Mouse (Mus musculus) skeletal muscle tissue, adult 2 months (tissue): ENCODE data around the gene Neurod2.

ENCODE experiments used
- DNase-seq: peaks from one replicate; pipeline ENCODE4 v3.0.0-alpha.2; 2012; ENCODE audit warnings: low read depth, low spot score

Gene Neurod2

DNA sequence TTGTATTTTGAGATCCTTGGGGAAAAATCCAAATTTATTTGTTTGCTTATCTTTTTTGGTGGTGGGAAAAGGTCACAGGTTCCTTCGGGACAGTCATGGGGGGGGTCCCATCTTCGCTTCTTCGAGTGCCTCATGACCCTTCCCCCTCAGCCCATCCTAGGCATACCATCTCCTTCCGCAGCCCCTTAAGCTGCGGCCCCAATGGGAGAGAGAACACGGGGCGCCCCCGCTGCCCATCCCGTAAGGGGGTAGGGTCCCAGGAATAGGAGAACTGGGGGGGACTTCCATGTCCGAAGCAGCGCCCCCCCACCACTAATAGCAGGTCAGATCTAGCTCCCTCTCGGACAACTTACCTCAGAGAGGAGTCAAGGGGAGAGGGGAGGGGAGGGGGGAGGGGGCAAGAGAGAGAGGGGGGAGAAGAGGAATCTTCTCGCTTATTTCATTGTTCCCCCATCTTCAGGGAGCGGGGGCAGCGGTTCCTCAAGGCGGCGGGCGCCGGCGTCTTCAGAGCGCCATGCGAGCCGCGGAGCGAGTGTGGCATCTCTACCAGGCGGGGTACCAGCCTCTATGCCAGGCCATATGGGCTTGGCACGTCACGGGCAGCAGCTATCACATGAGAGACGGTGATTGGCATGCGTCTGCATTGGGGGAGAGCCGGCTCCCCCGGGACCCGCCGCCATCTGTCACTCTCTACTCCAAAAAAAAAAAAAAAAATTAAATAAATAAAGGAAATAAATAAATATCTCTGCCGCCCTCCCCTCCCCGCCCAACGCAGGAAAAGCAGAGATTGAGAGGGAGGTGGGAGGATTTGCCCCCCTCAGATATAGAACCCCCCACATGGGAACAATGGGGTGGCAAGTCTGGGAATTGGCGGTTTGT, at the start of gene Neurod2:
Gene Neurod2, minus strand, starts transcription at position 568 of the 879 bp plus-strand sequence.
- DNase-seq: no peak

DNA sequence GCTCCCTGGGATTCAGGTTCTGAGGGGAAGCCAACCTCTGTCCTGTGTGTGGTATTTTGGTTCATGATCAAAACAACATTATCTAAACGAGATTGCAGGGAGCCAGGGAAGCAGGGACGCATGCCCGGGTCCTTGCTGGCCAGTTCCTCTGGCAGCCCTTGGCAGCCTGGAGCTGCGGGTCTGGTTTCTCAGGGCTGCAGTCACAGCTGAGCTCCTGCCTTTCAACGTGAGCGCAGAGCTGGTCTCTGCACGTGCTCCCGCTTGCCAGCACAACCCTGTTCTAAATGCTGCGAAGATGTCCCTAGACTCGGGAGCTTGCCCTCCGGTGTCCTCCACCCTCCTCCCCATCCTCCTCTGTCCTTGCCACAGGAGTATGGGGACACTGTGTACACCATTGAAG, 48.3 kb upstream of the Neurod2 start:
- peak; percentile 94 for DNase-seq

DNA sequence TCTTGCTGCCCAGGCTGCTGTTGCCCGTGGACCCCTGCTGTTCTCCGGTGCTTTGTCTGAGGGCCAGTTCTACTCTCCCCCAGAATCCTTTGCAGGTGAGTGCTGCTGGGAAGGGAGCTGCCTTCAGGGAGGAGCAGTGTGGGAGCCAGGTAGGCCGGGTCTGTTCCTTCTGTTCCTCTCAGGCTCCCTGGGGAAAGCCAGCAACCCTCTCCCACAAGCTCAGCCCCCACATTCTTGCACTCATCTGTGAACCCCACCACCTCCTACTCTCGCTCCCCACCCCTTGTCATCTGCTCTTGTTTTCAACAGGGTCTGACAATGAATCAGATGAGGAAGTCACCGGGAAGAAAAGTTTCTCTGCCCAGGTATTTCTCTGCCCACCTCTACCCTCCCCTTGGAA, 47.3 kb upstream of the Neurod2 start:
- no peak for DNase-seq

DNA sequence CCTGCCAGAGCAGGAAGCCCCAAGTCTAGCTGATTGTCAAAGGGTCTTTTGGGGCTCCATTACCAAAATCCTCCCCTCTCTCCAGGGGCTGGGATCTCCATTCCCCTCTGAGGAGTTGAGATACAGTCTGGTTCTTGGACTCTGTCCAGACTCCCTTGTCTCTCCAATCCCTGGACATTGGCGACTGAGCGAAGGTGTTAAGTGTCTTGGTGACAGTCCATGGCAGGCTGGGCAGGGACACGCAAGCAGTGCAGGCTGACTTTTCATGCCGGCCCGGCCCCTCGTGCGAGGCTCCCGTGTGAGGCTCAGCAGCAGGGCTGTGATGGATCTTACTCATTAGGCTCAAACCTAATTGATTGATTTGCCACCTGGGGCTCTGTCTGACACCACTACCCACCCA, 44.8 kb upstream of the Neurod2 start:
- peak; percentile 72 for DNase-seq

DNA sequence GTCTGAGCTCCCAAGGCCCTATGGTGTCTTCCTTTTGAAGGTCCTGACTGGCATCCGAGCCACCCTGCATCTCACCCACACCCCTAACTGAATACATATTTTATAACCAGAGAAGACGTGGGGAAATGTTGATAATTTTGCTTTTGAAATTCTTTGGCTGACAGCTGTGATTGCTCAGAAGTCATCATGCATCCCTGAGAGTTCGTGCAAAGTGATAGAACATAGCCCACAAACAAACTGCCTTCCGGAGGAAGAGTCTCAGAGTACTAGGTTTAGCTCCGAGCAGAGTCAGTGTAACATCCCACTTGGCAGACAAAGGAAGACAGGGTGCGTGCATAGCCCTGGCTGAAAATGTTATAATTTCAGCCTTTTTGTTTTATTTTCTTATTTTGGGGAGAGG, 43.8 kb upstream of the Neurod2 start:
- DNase-seq: no peak

DNA sequence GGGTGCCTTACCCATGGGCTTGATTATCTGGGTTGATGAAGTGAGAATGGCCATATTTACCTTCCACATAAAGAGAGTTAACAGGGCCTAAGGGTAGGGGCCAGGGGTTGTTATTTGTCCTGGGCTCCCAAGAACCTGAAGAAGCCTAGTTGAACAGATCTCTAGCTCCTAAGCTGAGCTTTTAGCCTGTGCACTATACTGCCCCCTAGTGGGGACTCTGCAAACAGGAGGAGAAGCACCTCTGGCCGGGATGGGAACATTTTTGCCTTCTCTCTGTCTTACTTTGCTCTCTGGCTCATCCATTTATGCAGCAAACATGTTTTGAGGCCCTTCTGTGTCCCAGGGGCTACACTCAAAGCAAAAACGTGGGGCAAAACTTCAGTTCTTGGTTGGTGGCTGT, 43.0 kb upstream of the Neurod2 start:
- peak; percentile 67 for DNase-seq

DNA sequence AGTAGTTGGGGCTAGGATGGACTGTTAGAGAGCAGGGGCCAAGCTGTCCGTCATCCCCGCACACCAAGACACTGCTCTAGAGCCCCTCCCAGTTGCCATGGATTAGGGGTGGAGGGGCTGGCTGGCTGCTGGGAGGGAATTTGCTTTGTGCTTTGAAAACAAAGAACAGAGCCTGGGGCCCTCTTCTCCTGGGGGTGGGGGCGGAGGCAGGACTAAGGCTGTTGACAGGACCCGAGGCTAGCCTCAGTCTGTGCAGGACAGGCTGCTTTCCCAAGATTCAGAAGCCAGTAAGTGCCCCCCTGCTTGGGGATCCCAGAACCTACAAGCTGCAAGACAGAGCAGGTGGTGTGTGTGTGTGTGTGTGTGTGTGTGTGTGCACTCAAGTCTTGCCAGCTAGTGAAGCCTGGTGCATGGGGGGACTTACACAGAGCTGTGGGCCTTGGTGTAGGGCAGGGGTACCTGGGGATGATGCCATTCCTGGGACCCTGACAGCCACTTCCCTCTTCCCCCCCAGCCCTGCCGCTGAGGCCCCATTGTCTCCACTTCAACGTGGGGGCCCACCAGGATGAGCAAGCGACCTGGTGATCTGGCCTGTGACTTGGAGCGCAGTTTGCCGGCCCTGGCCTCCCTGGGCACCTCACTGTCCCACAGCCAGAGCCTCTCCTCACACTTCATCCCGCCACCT, 42.2 kb upstream of the Neurod2 start:
- no peak for DNase-seq

DNA sequence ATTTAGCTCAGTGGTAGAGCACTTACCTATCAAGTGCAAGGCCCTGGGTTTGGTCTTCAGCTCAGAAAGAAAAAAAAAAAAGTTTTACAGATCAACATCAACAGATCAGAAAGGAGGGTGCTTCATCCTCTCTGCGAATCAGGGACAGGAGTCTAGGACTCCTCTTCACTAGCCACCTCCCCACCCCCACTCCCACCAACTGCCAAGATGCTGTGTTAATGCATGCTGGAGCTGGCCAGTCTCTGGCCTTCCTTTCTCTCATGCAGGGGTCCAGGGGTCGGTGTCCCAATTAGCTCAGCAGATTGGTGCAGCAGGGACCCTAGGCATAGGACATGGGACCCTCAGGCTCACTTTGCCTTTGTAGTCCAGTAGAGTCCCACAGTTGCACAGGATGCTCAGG, 41.1 kb upstream of the Neurod2 start:
- DNase-seq: no peak

DNA sequence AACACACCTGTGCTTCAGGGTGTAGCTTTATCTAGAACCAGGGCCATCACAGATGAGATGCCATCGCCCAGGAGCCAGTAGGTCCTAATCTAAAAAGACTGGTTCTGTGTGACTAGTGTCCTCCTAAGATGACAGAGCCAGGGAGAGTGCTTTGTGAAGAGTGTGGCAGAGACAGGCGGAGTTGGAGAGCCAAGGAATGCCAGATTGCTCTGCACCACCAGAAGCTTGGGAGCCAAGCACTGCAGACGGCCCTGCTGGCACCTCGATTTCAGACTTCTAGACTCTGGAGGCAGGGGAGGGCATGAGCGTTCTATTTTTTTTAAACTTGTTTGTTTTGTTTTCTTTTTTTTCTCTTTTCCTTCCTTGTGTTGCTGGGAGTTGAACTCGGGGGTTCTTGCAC, 39.9 kb upstream of the Neurod2 start:
- no peak for DNase-seq

DNA sequence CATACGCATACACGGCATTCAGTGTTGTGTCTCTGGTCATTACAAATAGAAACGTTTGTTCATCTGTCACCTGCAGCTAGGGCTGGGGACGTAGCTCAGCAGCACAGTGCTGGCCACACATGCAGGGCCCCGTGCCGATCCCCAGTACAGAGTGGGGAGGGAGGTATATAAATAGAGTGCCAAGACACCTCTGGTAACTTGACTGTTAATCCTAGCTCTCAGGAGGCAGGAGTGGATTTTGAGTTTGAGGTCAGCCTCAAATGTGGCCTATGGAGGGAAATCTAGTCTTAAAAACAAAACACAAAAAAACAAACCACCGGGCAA, 38.4 kb upstream of the Neurod2 start:
- no peak for DNase-seq

DNA sequence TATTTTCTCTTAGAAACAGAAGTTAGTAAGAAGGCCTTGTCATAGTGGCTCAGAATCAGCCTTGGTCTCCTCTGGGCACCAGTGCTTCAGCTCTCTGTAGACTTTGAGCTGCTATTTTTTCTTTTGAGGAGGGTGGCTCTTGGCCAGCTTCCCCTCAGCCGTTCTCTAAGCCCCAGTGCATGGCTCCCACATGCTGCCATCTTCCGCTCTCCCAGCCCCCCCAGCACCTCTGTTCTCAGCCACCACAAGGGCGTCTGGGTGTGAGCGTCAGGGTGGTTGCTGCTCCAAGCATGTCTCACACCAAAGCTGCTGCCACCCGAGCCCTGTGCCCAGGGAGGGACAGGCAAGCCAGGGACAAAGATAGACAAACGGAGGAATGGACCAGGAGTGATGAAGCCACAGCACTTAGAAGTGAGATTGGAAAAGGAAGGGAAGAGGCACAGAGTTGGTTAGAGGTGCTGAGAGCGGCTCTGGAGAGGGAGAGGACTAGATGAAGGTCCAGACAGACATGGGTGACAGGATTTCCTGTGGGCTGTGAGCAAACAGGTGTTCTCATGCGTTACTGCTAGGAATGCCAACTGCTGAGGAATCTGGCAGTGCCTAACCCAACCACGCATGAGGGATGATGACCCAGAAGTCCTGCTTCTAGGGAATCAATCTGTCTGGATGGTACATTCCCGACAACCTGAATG, 37.9 kb upstream of the Neurod2 start:
- no peak for DNase-seq

DNA sequence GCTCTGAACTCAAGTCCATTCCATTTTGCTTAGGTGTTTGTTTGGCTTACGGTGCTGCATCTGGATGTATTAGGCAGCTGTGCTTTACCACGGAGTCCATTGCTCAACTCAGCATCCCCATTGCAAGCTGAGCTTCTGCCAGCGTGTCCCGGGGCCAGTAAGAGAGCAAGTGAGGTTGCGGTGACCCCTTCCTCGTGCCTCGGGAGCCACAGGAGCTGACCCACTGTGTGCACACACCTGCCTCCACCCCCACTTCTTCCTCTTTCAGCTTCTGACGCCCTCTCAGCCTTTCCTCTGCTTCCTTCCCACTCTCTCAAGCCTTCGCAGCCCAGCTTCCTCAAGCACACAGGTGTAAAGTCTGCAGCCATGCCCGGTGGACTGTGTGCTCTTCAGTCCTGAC, 36.8 kb upstream of the Neurod2 start:
- no peak for DNase-seq

DNA sequence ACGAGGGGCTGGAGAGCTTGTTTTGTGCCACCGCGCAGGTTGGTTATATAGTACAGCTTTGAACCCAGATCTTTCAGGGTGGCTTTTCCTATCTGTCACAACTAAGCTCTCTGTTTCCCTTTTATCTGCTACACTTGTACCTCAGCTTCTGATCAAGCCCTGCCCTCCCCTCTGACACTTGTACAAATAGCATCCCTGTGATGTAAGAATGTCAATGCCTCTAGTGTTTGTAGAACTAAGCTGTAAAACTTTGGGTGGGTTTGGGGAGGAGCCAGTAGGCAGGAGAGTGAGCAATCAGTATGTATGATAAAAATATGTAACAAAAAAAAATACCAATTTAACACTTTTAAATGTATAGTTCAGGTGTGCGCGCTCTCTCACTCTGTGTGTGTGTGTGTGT, 35.0 kb upstream of the Neurod2 start:
- no peak for DNase-seq

DNA sequence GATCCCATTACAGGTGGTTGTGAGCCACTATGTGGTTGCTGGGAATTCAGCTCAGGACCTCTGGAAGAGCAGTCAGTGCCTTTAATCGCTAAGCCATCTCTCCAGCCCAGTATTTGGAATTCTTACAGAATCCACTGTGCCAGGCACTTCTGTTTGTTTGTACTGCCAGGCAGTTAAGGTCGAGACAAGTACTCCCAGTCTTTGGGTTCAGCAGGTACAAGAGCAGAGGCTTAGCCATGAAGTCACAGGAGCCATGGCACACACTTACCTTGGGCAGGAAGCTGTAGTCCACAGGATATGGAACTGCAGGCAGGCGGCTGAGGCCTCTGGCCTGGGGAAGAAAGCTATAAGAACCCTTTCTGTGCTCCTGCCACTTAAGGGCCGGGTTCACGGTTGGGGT, 34.4 kb upstream of the Neurod2 start:
- no peak for DNase-seq

DNA sequence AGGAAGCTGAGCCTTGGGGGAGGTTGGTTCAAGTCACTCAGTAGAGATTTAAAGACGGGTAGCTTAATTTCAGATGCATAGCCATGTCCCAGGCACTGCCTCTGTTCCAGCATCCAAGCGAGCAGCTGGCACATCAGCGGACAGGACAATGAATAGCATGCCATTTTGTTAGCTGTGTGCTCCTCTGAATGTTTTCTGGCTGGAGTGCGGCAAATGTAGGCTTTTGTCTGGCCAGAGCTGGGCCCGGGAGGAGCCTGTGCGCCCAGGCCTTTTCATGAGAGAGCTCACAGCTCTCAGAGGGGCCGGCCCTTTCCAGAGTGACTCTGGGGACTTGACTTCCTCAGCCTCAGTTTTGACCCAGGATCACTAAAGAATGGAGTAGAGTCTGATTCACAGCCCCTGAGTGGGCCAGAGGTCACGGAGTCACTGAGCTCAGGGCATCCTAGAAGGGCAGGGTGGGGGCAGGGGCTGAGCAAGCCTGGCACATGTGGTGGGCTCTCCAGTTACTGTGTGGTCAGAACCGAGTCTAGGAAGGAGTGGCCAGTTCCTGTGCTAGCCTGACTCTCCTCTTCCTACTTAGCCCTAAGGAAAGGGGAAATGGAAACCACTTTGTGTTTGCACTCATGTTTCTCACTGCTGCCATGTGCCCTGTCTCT, 31.5 kb upstream of the Neurod2 start:
- no peak for DNase-seq

DNA sequence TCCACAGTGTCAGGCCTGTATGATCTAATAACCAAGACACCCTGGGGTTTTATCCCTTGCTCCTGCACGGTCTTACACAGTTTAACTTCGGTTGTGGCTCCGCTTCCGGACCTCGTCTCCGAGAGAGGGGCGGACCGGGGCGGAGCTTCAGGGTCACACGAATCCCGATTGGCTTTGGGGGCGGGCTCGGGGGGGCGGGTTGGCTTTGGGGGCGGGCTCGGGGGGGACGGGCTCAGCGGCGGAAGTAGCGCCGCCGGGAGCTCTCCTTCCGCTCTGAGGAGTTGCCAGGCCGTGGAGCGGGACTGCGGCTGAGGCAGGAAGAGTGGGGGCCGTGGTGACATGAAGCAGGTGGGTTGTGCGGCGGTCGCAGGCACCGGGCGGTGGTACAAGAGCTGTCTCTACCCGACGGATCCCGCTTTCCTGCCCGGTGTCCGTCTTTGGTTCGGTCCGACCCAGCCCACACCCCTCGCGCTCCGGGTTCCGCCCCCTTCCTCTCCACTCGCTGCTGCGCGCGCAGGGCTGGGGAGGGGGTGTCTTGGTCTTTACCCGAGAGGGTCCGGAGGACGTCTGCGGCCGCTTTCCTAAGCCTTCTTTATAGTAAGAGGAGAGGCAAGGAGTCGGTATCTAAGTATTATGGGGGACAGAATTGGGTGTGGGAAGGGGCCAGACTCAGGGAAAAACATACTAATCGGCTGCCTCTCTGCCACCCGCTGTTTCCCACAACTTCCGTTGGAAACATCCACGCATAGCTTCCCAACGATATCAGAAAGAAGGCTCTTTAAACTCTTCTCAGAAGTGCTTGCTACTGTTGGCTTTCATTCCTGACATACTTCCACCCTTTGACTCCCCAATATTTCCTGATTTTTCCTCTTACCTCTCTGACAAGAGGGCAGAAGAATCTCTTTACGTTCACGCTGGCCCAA, 29.0 kb upstream of the Neurod2 start, which contains the start of gene Stard3:
Gene Stard3, plus strand, starts transcription at position 208 of the 923 bp plus-strand sequence.
- peak; percentile 86 for DNase-seq

DNA sequence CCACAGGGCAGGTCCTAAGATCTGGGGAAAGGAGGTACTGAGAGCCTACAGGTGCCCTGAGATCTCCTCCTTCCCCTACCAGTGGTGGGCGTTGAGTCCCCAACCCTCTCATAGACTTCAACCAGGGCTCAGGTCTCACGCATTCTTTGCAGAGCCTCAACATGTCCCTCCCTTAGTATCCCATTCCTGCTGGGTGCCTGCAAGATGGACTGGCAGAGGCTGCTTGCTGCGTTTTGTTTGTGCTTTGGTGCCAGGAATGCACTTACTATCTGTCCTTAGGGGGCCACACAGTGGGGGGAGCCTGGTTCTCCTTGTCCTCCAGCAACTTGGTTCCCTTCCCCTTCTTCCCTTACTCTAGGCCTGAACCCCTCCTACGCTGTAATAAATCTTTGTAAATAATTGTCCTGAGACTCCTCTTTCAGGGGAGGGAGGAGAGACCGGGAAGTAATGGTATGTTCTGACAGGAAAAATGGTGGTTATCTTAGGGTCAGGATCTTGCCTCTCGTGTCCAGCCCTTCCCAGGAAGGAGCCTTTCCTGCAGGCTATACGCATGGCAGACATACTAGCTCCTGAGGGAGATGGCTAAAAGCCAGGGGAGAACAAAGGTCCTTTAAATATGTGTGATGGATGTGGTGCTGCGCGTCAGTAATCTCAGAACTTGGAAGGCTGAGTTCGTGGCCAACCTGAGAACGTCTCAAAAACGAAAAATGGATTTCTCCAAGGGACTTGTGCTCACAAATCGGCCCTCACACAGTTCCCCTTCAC, 28.1 kb upstream of the Neurod2 start:
- no peak for DNase-seq

DNA sequence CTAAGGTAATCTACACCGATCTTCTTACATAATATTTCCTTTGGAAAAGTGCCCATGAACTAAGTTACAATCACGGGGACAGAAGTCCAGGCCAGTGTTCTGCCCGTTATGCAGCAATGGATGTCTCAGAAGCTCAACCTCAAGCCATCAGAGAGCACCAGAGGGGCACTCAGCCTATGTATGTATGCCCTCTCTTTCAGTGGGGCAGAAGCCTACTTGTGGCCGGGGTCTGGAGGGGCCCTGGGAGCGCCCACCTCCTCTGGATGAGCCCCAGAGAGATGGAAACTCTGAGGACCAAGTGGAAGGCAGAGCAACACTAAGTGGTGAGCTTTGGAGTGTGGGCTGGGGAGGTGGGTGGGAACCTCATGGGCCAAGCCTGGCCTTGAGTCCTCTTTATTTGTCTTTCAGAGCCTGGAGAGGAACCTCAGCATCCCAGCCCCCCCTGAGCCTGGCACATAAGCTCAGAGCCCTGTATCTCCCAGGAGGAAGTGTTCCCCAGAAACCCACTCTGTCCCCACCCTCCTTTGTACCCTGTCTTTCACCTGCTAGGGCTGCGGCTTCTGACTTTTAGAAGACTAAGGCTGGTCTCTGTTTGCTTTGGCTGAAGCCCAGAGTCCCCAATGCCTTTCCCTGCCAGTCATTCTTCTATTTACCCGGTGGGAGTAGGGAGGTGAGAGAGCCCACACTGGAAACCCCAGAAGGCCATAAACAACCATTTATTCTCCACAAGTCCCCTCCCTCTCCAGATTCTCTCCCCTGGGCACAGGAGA, 27.4 kb upstream of the Neurod2 start:
- no peak for DNase-seq

DNA sequence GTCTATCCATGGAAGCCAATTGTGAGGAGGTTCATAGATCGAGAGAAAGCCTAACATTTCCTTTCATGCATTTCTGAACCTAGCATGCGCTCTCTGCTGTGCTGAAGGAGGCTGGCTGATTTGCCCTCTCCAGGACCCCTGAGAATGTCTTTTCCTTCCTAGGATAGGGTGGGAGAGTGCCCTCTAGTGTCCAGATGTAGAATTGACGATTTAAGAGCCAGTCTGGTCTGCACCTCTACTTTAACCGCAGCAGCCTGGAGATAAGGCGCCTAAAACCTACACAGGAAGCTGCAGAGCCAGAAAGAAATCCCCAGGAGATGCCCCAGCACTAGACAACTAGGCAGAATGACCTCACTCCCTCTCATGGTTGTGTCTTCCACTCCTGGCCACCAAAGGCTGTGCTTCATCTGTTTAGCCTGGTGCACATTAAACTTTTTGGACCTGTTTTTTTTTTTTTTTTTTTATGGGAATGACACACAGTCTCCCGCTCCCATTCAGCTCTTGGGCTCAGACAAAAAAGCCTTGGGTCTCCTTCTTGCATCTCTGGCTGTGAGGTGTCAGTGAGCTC, 26.4 kb upstream of the Neurod2 start:
- DNase-seq: no peak
